Mouse (Mus musculus) heart, adult 2 months (tissue): Measurements from ENCODE around the gene Cacnb3.
"Not testable (repeated sequence)": the region's sequence is repeated elsewhere in the genome, so short reads cannot be mapped to it uniquely, and the experiment has no call there.

Experiments
- CTCF ChIP-seq: fragments of 200-600 bp; IDR thresholded peaks from 2 replicates; pipeline ENCODE4 v1.8.1; 2022; ENCODE audit warnings: antibody characterized with exemption, mild to moderate bottlenecking, moderate library complexity
- EP300 ChIP-seq: fragments of 200-500 bp; IDR thresholded peaks from 2 replicates; pipeline ENCODE4 v1.6.1; 2011; ENCODE audit warnings: low read depth, low read length, control low read depth; ENCODE audit not compliant: insufficient read depth
- POLR2A ChIP-seq: fragments of 200-500 bp; IDR thresholded peaks from 2 replicates; pipeline ENCODE4 v1.6.1; 2011; ENCODE audit warnings: mild to moderate bottlenecking, low read depth, low read length, control low read depth; ENCODE audit not compliant: insufficient read depth

DNA sequence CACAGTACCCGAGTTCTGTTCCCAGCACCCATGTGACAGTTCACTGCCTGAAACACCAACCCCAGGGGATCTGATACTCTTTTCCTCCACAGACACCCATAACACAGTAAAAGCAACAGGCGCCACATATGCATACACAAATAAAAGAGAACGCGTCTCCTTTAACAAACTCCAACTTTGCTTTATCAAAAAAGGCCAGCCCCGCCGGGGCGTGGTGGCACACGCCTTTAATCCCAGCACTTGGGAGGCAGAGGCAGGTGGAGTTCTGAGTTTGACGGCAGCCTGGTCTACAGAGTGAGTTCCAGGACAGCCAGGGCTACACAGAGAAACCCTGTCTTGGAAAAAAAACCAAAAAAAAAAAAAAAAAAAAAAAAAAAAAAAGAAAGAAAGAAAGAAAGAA lies 44.5 kb upstream of the Cacnb3 start:
- not testable (repeated sequence) for TF ChIP-seq CTCF, EP300, POLR2A
